Mouse (Mus musculus) kidney, embryonic 14.5 days (tissue): ENCODE measurements around the gene Dnase1l2. TPM values are rescaled to one million over a fixed set of nuclear protein-coding genes. Genes with fewer than 3 reads are reported as not detected.
A peak's percentile ranks its signal among the peaks of the same experiment; 100 is the strongest.

Experiments used
- ATAC-seq: fragments of 200-750 bp; cut with Nextera tagmentation; 2 replicates; pipeline ENCODE4 v1.8.0; 2017; ENCODE audit warnings: moderate number of reproducible peaks, mild to moderate bottlenecking, moderate TSS enrichment, moderate library complexity; ENCODE audit not compliant: low FRiP score, low TSS enrichment
- H3K27ac ChIP-seq: fragments of 300-500 bp; sonication (generic); 2 replicates; pipeline ENCODE4 v1.5.1; 2014; ENCODE audit warnings: low read depth, mild to moderate bottlenecking, low read length, moderate library complexity, mixed read lengths
- H3K27me3 ChIP-seq: fragments of 300-500 bp; sonication (generic); 2 replicates; pipeline ENCODE4 v1.6.1; 2014; ENCODE audit warnings: mild to moderate bottlenecking, low read length; ENCODE audit not compliant: control insufficient read depth, insufficient read depth
- H3K36me3 ChIP-seq: fragments of 300-500 bp; sonication (generic); 2 replicates; pipeline ENCODE4 v1.6.1; 2014; ENCODE audit warnings: low read length, mixed read lengths; ENCODE audit not compliant: control insufficient read depth, insufficient read depth
- H3K4me1 ChIP-seq: fragments of 300-500 bp; sonication (generic); 2 replicates; pipeline ENCODE4 v1.6.1; 2014; ENCODE audit warnings: low read length, mixed read lengths; ENCODE audit not compliant: control insufficient read depth, insufficient read depth
- H3K4me2 ChIP-seq: fragments of 300-500 bp; sonication (generic); replicated peaks from 2 replicates; pipeline ENCODE4 v1.6.1; 2014; ENCODE audit warnings: low read depth, mild to moderate bottlenecking, low read length
- H3K4me3 ChIP-seq: fragments of 300-500 bp; sonication (generic); 2 replicates; pipeline ENCODE4 v1.5.1; 2014; ENCODE audit warnings: mild to moderate bottlenecking, low read length
- H3K9ac ChIP-seq: fragments of 300-500 bp; sonication (generic); 2 replicates; pipeline ENCODE4 v1.6.1; 2014; ENCODE audit warnings: low read depth, mild to moderate bottlenecking, low read length, moderate library complexity
- H3K9me3 ChIP-seq: fragments of 300-500 bp; sonication (generic); 2 replicates; pipeline ENCODE4 v1.6.1; 2016; ENCODE audit warnings: low read length; ENCODE audit not compliant: control insufficient read depth
- WGBS: fragments of 180-500 bp; shearing (Covaris S2); extraction: QIAGEN DNeasy Blood & Tissue Kit; methylation state at CpG from one replicate; pipeline ENCODE4 v1.1.7; 2014; 5-methylcytosine and 5-hydroxymethylcytosine counted together
- polyA plus RNA-seq: library from polyadenylated mRNA; unstranded; fragments of >200 nt; fragmentation: Nextera tagmentation; extraction: Ambion mirVana; gene quantifications from 2 replicates; pipeline ENCODE4 v1.2.1, GENCODE M21; 2014

Gene Dnase1l2
- 2.5 and 2.8 TPM in 2 replicates for polyA plus RNA-seq

- no peak within 1 kb of the TSS for H3K9ac ChIP-seq
- no peaks in the 10 kb centered on the region for H3K27me3 ChIP-seq
- no peaks in the 10 kb centered on the region for H3K9me3 ChIP-seq
- no peak for ATAC-seq
- peaks cover 79% of the 10 kb centered on the region for H3K36me3 ChIP-seq
- no peak within 1 kb of the TSS for H3K4me2 ChIP-seq
- H3K27ac ChIP-seq, result no peak within 1 kb of the TSS
- WGBS, result 85% methylated on average over 7 of the region's 7 CpGs
- H3K4me1 ChIP-seq, result no peaks in the 10 kb centered on the region
- H3K4me3 ChIP-seq, result no peak within 1 kb of the TSS
These were observed at the start of gene Dnase1l2 for GRCm38 (mm10) chr17:24442632-24443155. Dnase1l2 (minus strand) TSS chr17:24443105.

GRCm38 (mm10) chr17:24490399-24490798 is 47.5 kb upstream of the Dnase1l2 start:
- Histone ChIP-seq H3K27ac (no peak overlapping the region), H3K9me3 (no peaks in the 10 kb centered on the region), H3K9ac (no peak overlapping the region), H3K4me2 (no peak overlapping the region), H3K4me3 (no peak overlapping the region), H3K27me3 (peaks cover 9% of the 10 kb centered on the region), H3K36me3 (no peaks in the 10 kb centered on the region), H3K4me1 (peaks cover 6% of the 10 kb centered on the region; the same call in 1 of the 2 replicates)
- no peak for ATAC-seq
- WGBS, result 72% methylated on average over 4 of the region's 4 CpGs

- Histone ChIP-seq H3K4me3 (peak overlapping the region; percentile 57), H3K27me3 (peaks cover 9% of the 10 kb centered on the region), H3K9ac (peak overlapping the region; percentile 73), H3K27ac (no peak overlapping the region), H3K4me1 (peaks cover 6% of the 10 kb centered on the region; the same call in 1 of the 2 replicates), H3K4me2 (peak overlapping the region; percentile 95), H3K36me3 (no peaks in the 10 kb centered on the region), H3K9me3 (no peaks in the 10 kb centered on the region)
- 16% methylated on average over 19 of the region's 19 CpGs for WGBS
- ATAC-seq, result peak; percentile 39; the same call in 1 of the 2 replicates
These were observed 46.5 kb upstream of the Dnase1l2 start for GRCm38 (mm10) chr17:24489265-24490030.

GRCm38 (mm10) chr17:24488662-24489264 is 45.9 kb upstream of the Dnase1l2 start:
- no peaks in the 10 kb centered on the region for H3K36me3 ChIP-seq
- peaks cover 6% of the 10 kb centered on the region; the same call in 1 of the 2 replicates for H3K4me1 ChIP-seq
- WGBS, result under 1% methylated on average over 57 of the region's 81 CpGs
- H3K4me3 ChIP-seq, result peak overlapping the region; percentile 57
- peak overlapping the region; percentile 95 for H3K4me2 ChIP-seq
- peaks cover 9% of the 10 kb centered on the region for H3K27me3 ChIP-seq
- no peaks in the 10 kb centered on the region for H3K9me3 ChIP-seq
- ATAC-seq, result peak; percentile 63
- H3K9ac ChIP-seq, result peak overlapping the region; percentile 73
- H3K27ac ChIP-seq, result no peak overlapping the region

- Histone ChIP-seq H3K9ac (peak within 1 kb of the TSS; percentile 73), H3K9me3 (no peaks in the 10 kb centered on the region), H3K36me3 (no peaks in the 10 kb centered on the region), H3K4me2 (peak within 1 kb of the TSS; percentile 95), H3K4me3 (peak within 1 kb of the TSS; percentile 57), H3K27me3 (peaks cover 9% of the 10 kb centered on the region), H3K27ac (no peak within 1 kb of the TSS), H3K4me1 (peaks cover 6% of the 10 kb centered on the region; the same call in 1 of the 2 replicates)
- peak; percentile 51 for ATAC-seq
- WGBS, result 2% methylated on average over 40 of the region's 45 CpGs
These were observed 45.3 kb upstream of the Dnase1l2 start, which contains the start of gene Caskin1 for GRCm38 (mm10) chr17:24488186-24488661. Caskin1 (plus strand) TSS chr17:24488601.

GRCm38 (mm10) chr17:24485090-24485860 is 42.4 kb upstream of the Dnase1l2 start:
- WGBS, result 49% methylated on average over 11 of the region's 11 CpGs
- Histone ChIP-seq H3K4me1 (peaks cover 6% of the 10 kb centered on the region; the same call in 1 of the 2 replicates), H3K36me3 (no peaks in the 10 kb centered on the region), H3K9me3 (no peaks in the 10 kb centered on the region), H3K4me3 (no peak overlapping the region), H3K27me3 (peaks cover 9% of the 10 kb centered on the region), H3K4me2 (no peak overlapping the region), H3K9ac (no peak overlapping the region), H3K27ac (no peak overlapping the region)
- no peak for ATAC-seq

- ATAC-seq, result no peak
- WGBS, result 85% methylated on average over 3 of the region's 3 CpGs
- Histone ChIP-seq H3K4me1 (no peaks in the 10 kb centered on the region; the same call in 1 of the 2 replicates), H3K9me3 (no peaks in the 10 kb centered on the region), H3K4me3 (no peak overlapping the region), H3K36me3 (no peaks in the 10 kb centered on the region), H3K27ac (no peak overlapping the region), H3K27me3 (peaks cover 7% of the 10 kb centered on the region), H3K4me2 (no peak overlapping the region), H3K9ac (no peak overlapping the region)
These were observed 40.6 kb upstream of the Dnase1l2 start for GRCm38 (mm10) chr17:24483495-24483894.

GRCm38 (mm10) chr17:24481027-24481815 is 38.3 kb upstream of the Dnase1l2 start:
- no peak overlapping the region for H3K4me2 ChIP-seq
- H3K27ac ChIP-seq, result no peak overlapping the region
- no peak overlapping the region for H3K4me3 ChIP-seq
- no peak overlapping the region for H3K9ac ChIP-seq
- H3K4me1 ChIP-seq, result peaks cover 10% of the 10 kb centered on the region
- H3K9me3 ChIP-seq, result no peaks in the 10 kb centered on the region
- no peak for ATAC-seq
- H3K36me3 ChIP-seq, result peaks cover 12% of the 10 kb centered on the region
- H3K27me3 ChIP-seq, result no peaks in the 10 kb centered on the region; the same call in 1 of the 2 replicates
- 94% methylated on average over 20 of the region's 20 CpGs for WGBS
